Mouse (Mus musculus): ENCODE results near the gene Rab25.

GRCm38 (mm10) chr3:88502031-88502571 is 46.0 kb downstream of the Rab25 start:
- TF ChIP-seq CTCF (IDR thresholded peaks at IDR 0.05; ENCODE audit: borderline replicate concordance, control insufficient read depth, extremely low read depth, insufficient read depth, low read length, poor library complexity) (no peak), POLR2A (IDR thresholded peaks at IDR 0.05; ENCODE audit: control insufficient read depth, extremely low read depth, insufficient read depth, low read length, poor library complexity) (no peak)

Measured in thymus, adult 2 months (tissue).